8 mouse cellular contexts compared by ENCODE assay signal in genomic region chr9:107768851-107769250, GRCm38 (mm10). TPM values are rescaled to one million over a fixed set of nuclear protein-coding genes. Genes with fewer than 3 reads are reported as not detected.
DNase-seq lines count a peak whose midpoint lies in the region; ATAC-seq lines count a peak whose summit lies in the region.

No protein-coding gene starts in this region.

- H3K9me3 ChIP-seq in embryonic facial prominence, embryonic 10.5 days: no peaks in the 10 kb centered on the region
- H3K9me3 ChIP-seq in hindbrain, embryonic 13.5 days: no peaks in the 10 kb centered on the region
- H3K9me3 ChIP-seq in liver, embryonic 16.5 days (replicated peaks; ENCODE audit: control insufficient read depth, low read length): no peaks in the 10 kb centered on the region

- H3K27me3 ChIP-seq in embryonic facial prominence, embryonic 10.5 days (replicated peaks; ENCODE audit: low read depth, poor library complexity, severe bottlenecking): no peaks in the 10 kb centered on the region
- no peaks in the 10 kb centered on the region for H3K27me3 ChIP-seq in hindbrain, embryonic 13.5 days
- H3K27me3 ChIP-seq in liver, embryonic 16.5 days (ENCODE audit: control insufficient read depth, insufficient read depth, low read depth, low read length): no peaks in the 10 kb centered on the region

- H3K4me3 ChIP-seq in embryonic facial prominence, embryonic 10.5 days: peak overlapping the region; percentile 76
- peak overlapping the region; percentile 97 for H3K4me3 ChIP-seq in hindbrain, embryonic 13.5 days
- peak overlapping the region; percentile 85; the same call in 1 of the 2 replicates for H3K4me3 ChIP-seq in liver, embryonic 16.5 days (ENCODE audit: low read depth, low read length)

- ATAC-seq in hindbrain, embryonic 13.5 days (ENCODE audit: low FRiP score): no peak
- no peak for ATAC-seq in liver, embryonic 16.5 days (ENCODE audit: low read depth)

- peaks cover 18% of the 10 kb centered on the region for H3K4me1 ChIP-seq in embryonic facial prominence, embryonic 10.5 days
- H3K4me1 ChIP-seq in hindbrain, embryonic 13.5 days (replicated peaks): peaks cover 21% of the 10 kb centered on the region
- H3K4me1 ChIP-seq in liver, embryonic 16.5 days (ENCODE audit: control insufficient read depth, low read depth, low read length): peaks cover 16% of the 10 kb centered on the region

- H3K9ac ChIP-seq in hindbrain, embryonic 13.5 days: peak overlapping the region; percentile 99
- H3K9ac ChIP-seq in liver, embryonic 16.5 days (ENCODE audit: low read depth, low read length): no peak overlapping the region

- 93% methylated on average over 5 of the region's 5 CpGs for WGBS in embryonic facial prominence, embryonic 10.5 days
- 81% methylated on average over 5 of the region's 5 CpGs for WGBS in hindbrain, embryonic 13.5 days
- WGBS in liver, embryonic 16.5 days (ENCODE audit: insufficient replicate concordance): 81% methylated on average over 5 of the region's 5 CpGs

- H3K27ac ChIP-seq in embryonic facial prominence, embryonic 10.5 days (replicated peaks): no peak overlapping the region
- H3K27ac ChIP-seq in hindbrain, embryonic 13.5 days: 0 out of 2 replicates have a peak overlapping the region, but pooled peaks have one; percentile 40
- no peak overlapping the region for H3K27ac ChIP-seq in liver, embryonic 16.5 days (ENCODE audit: low read length)

- peak overlapping the region; percentile 85 for H3K4me2 ChIP-seq in hindbrain, embryonic 13.5 days
- peak overlapping the region; percentile 78 for H3K4me2 ChIP-seq in liver, embryonic 16.5 days (ENCODE audit: low read depth, low read length)

- H3K36me3 ChIP-seq in embryonic facial prominence, embryonic 10.5 days (replicated peaks): peaks cover 72% of the 10 kb centered on the region
- peaks cover 62% of the 10 kb centered on the region for H3K36me3 ChIP-seq in hindbrain, embryonic 13.5 days
- peaks cover 48% of the 10 kb centered on the region for H3K36me3 ChIP-seq in liver, embryonic 16.5 days (ENCODE audit: control insufficient read depth, insufficient read depth)

- DNase-seq in adrenal gland, postnatal 10 days: peak; percentile 47
- DNase-seq in adrenal gland, adult 18-20 months (ENCODE audit: low spot score in 2 of 2): no peak
- DNase-seq in embryonic facial prominence, embryonic 10.5 days (ENCODE audit: low spot score): no peak
- DNase-seq in urinary bladder, adult 2 months (ENCODE audit: low spot score): no peak
- DNase-seq in left cerebral cortex, adult 8-10 months (ENCODE audit: low spot score in 2 of 2): no peak
- no peak for DNase-seq in embryo, embryonic 10 days (ENCODE audit: low spot score)

RNA-seq across cellular contexts. Expression of gene Rbm5, which starts 1.9 kb away (rescaled TPM):
- total RNA-seq in adrenal gland, postnatal 10 days (2021): 100 to 1,000 TPM in 1 of 2 experiments, 10 to 100 TPM in 1; 97.7 to 131 TPM
- 100 to 1,000 TPM; 115 to 118 TPM for total RNA-seq in adrenal gland, adult 18-20 months (2021)
- 200 and 206 TPM in 2 replicates for polyA plus RNA-seq in embryonic facial prominence, embryonic 10.5 days (2016; fragmentation: Nextera tagmentation; extraction: Ambion mirVana)
- polyA plus RNA-seq in hindbrain, embryonic 13.5 days (2015; fragmentation: Nextera tagmentation; extraction: Ambion mirVana): 277 and 286 TPM in 2 replicates
- 72.7 and 78.3 TPM in 2 replicates for polyA plus RNA-seq in liver, embryonic 16.5 days (2015; fragmentation: Nextera tagmentation; extraction: Ambion mirVana)
- 105 and 116 TPM in 2 replicates for polyA plus RNA-seq in urinary bladder, adult 2 months (2012; rRNA removed)
- 100 to 1,000 TPM; 117 to 136 (median 126) TPM for total RNA-seq in left cerebral cortex, adult 8-10 months (2022)

RNA-seq across cellular contexts. Expression of gene Sema3f, which starts 58.6 kb away (rescaled TPM):
- 10 to 100 TPM; 20.2 to 24.8 TPM for total RNA-seq in adrenal gland, postnatal 10 days (2021)
- total RNA-seq in adrenal gland, adult 18-20 months (2021): 10 to 100 TPM; 30.2 to 34.1 TPM
- 13.2 and 21.4 TPM in 2 replicates for polyA plus RNA-seq in embryonic facial prominence, embryonic 10.5 days (2016; fragmentation: Nextera tagmentation; extraction: Ambion mirVana)
- 16.4 and 17.0 TPM in 2 replicates for polyA plus RNA-seq in hindbrain, embryonic 13.5 days (2015; fragmentation: Nextera tagmentation; extraction: Ambion mirVana)
- polyA plus RNA-seq in liver, embryonic 16.5 days (2015; fragmentation: Nextera tagmentation; extraction: Ambion mirVana): 0.41 and 0.86 TPM in 2 replicates
- 110 and 111 TPM in 2 replicates for polyA plus RNA-seq in urinary bladder, adult 2 months (2012; rRNA removed)
- 10 to 100 TPM; 14.5 to 17.6 (median 16.0) TPM for total RNA-seq in left cerebral cortex, adult 8-10 months (2022)
